Mouse (Mus musculus): Measurements from ENCODE around the gene Zfp764. TPM values are rescaled to one million over a fixed set of nuclear protein-coding genes. Genes with fewer than 3 reads are reported as not detected.

The Zfp764 gene
- polyA plus RNA-seq, 1 experiment from 2014 or later: 9.8 TPM

DNA sequence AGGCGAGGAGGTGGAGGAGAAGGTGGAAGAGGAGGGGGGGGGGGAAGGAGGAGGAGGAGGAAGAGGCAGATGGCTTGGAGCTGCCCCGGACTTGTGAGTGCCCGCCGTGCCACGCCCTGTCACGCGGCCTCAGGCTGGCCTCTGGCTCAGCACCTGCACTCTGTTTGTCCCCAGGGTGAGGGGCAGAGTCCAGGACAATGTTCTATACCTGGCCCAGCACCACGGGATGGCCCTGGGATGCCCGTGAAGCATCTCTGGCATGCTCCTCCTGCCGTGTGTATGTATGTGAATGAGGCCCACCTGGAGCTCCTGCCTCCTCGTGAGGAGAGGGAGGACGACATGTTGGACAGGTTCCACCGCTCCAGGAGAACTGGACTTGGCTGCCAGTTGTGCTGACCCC, 45.2 kb downstream of the Zfp764 start:
- peaks cover 7% of the 10 kb centered on the region for H3K4me1 ChIP-seq
- no peak overlapping the region for H3K4me2 ChIP-seq
- 36% methylated on average over 9 of the region's 13 CpGs for WGBS
- no peak overlapping the region for H3K4me3 ChIP-seq
- H3K27ac ChIP-seq: no peak overlapping the region
- H3K27me3 ChIP-seq: peaks cover 30% of the 10 kb centered on the region; the same call in 1 of the 2 replicates
- no peaks in the 10 kb centered on the region for H3K36me3 ChIP-seq
- H3K9me3 ChIP-seq: no peaks in the 10 kb centered on the region
- no peak overlapping the region for H3K9ac ChIP-seq
- no peak for ATAC-seq (ENCODE audit: insufficient number of reproducible peaks, low FRiP score, low TSS enrichment, low read depth)

DNA sequence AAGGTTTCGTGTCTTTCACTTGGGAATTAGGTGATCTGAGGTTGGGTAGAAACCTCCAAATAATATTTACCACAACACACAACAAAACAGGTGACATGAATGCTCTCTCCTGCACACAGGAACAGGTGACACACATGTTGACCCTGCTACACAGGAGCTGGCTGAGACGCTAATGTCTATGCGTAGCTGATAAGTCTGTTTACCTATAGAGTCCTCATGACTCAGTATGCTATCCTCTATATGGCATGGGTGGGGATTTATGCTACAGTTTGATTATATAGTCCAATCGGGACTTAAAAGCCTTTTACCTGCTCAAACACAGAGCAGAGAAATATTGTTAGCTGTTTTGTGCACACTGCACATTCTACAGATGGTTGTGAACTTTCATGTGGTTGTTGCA, 46.4 kb downstream of the Zfp764 start:
- Histone ChIP-seq H3K4me3 (no peak overlapping the region), H3K9me3 (no peaks in the 10 kb centered on the region), H3K9ac (no peak overlapping the region), H3K4me1 (peaks cover 7% of the 10 kb centered on the region), H3K4me2 (no peak overlapping the region), H3K27ac (no peak overlapping the region), H3K27me3 (peaks cover 29% of the 10 kb centered on the region; the same call in 1 of the 2 replicates), H3K36me3 (no peaks in the 10 kb centered on the region)
- no peak for ATAC-seq (ENCODE audit: insufficient number of reproducible peaks, low FRiP score, low TSS enrichment, low read depth)
- 78% methylated on average over 4 of the region's 4 CpGs for WGBS

DNA sequence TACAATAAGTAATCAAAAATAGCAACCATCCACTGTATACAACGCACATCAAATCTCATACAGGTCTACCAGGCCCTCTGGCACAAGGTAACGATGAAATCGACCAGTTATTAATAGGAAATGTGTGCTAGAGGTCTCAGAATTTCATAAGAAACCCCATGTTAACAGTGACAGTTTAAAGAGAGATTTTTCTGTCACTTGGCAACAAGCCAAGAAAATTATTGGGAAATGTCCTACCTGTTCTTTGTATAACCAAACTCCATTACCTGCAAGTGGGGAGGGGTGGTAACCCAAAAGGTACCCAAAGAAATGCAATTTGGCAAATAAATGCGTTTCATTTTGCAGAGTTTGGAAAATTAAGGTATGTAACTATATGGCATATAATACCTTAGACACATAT, 48.1 kb downstream of the Zfp764 start:
- no peak overlapping the region for H3K27ac ChIP-seq
- H3K4me3 ChIP-seq: no peak overlapping the region
- peaks cover 22% of the 10 kb centered on the region; the same call in 1 of the 2 replicates for H3K27me3 ChIP-seq
- peaks cover 2% of the 10 kb centered on the region for H3K4me1 ChIP-seq
- no peak overlapping the region for H3K9ac ChIP-seq
- no peak for ATAC-seq (ENCODE audit: insufficient number of reproducible peaks, low FRiP score, low TSS enrichment, low read depth)
- H3K36me3 ChIP-seq: no peaks in the 10 kb centered on the region
- no peak overlapping the region for H3K4me2 ChIP-seq
- no peaks in the 10 kb centered on the region for H3K9me3 ChIP-seq
- 63% methylated on average over 4 of the region's 4 CpGs for WGBS

DNA sequence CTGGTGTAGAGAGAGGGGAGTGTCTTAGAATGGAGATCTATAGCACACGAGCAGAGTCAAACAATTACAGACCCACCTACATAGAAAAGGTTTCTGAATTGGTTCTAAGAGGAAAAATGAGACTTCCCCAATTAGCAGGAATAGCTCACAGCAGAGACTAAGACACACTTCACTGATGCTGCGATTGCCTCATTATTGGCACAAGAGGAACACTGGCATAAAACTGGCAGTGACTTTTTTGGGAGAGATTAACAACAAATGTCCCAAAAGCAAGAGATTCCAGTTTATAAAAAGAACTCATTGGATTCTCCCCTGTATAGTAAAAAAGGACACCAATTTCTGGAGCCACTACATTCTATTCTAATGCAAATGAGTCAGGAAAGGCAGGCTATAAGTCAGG, 48.8 kb downstream of the Zfp764 start:
- ATAC-seq (ENCODE audit: insufficient number of reproducible peaks, low FRiP score, low TSS enrichment, low read depth): no peak
- Histone ChIP-seq H3K36me3 (no peaks in the 10 kb centered on the region), H3K27me3 (peaks cover 20% of the 10 kb centered on the region; the same call in 1 of the 2 replicates), H3K4me1 (no peaks in the 10 kb centered on the region), H3K27ac (no peak overlapping the region), H3K9me3 (no peaks in the 10 kb centered on the region), H3K4me3 (no peak overlapping the region), H3K4me2 (no peak overlapping the region), H3K9ac (no peak overlapping the region)
- 55% methylated on average over 2 of the region's 2 CpGs for WGBS

DNA sequence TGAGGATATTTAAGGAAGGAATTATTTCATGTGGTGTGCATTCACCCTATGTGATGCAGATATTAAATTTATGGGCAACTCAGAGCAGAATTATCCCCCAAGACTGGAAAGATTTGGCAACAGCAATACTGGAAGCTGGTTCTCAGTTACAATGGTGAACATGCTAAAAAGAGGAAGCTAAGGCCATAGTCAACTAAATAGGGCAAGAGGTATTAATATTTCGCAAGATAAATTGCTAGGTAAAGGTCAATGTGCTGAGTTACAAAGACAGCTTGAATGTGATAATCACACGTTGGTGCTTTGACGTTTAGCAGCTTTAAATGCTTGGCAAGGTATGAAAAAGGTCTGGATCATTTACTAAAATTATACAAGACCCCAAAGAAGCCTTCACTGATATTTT, 50.8 kb downstream of the Zfp764 start:
- H3K9me3 ChIP-seq: no peaks in the 10 kb centered on the region
- no peaks in the 10 kb centered on the region for H3K4me1 ChIP-seq
- H3K27ac ChIP-seq: no peak overlapping the region
- H3K9ac ChIP-seq: no peak overlapping the region
- H3K4me3 ChIP-seq: no peak overlapping the region
- ATAC-seq (ENCODE audit: insufficient number of reproducible peaks, low FRiP score, low TSS enrichment, low read depth): no peak
- WGBS: 67% methylated on average over 3 of the region's 3 CpGs
- no peak overlapping the region for H3K4me2 ChIP-seq
- no peaks in the 10 kb centered on the region for H3K36me3 ChIP-seq
- H3K27me3 ChIP-seq: peaks cover 13% of the 10 kb centered on the region; the same call in 1 of the 2 replicates

Other genes with a start within 250 kb of the Zfp764 start
- 53.6 and 55.1 TPM in 2 replicates for gene Cd2bp2, start 210.8 kb downstream of the Zfp764 start, polyA plus RNA-seq (2015; fragmentation: Nextera tagmentation; extraction: Ambion mirVana)
- gene Tbc1d10b, start 198.4 kb downstream of the Zfp764 start, polyA plus RNA-seq (2015; fragmentation: Nextera tagmentation; extraction: Ambion mirVana): 24.6 and 25.5 TPM in 2 replicates
- gene Mylpf, start 197.9 kb downstream of the Zfp764 start, polyA plus RNA-seq (2015; fragmentation: Nextera tagmentation; extraction: Ambion mirVana): 422 and 1,232 TPM in 2 replicates
- gene Zfp553, start 173.8 kb downstream of the Zfp764 start, polyA plus RNA-seq (2015; fragmentation: Nextera tagmentation; extraction: Ambion mirVana): 37.3 and 38.4 TPM in 2 replicates
- 19.6 and 22.7 TPM in 2 replicates for gene Sept1, start 173.7 kb downstream of the Zfp764 start, polyA plus RNA-seq (2015; fragmentation: Nextera tagmentation; extraction: Ambion mirVana)
- 69.7 and 71.7 TPM in 2 replicates for gene Zfp771, start 162.5 kb downstream of the Zfp764 start, polyA plus RNA-seq (2015; fragmentation: Nextera tagmentation; extraction: Ambion mirVana)
- gene Dctpp1, start 146.1 kb downstream of the Zfp764 start, polyA plus RNA-seq (2015; fragmentation: Nextera tagmentation; extraction: Ambion mirVana): 127 and 138 TPM in 2 replicates
- gene Sephs2, start 132.8 kb downstream of the Zfp764 start, polyA plus RNA-seq (2015; fragmentation: Nextera tagmentation; extraction: Ambion mirVana): 56.7 and 59.1 TPM in 2 replicates
- 1.2 and 1.3 TPM in 2 replicates for gene Itgal, start 110.6 kb downstream of the Zfp764 start, polyA plus RNA-seq (2015; fragmentation: Nextera tagmentation; extraction: Ambion mirVana)
- gene Zfp768, start 61.2 kb downstream of the Zfp764 start, polyA plus RNA-seq (2015; fragmentation: Nextera tagmentation; extraction: Ambion mirVana): 14.3 and 16.4 TPM in 2 replicates
- gene Zfp747, start 30.8 kb downstream of the Zfp764 start, polyA plus RNA-seq (2015; fragmentation: Nextera tagmentation; extraction: Ambion mirVana): 9.4 and 10.1 TPM in 2 replicates
- gene 9130019O22Rik, start 19.7 kb downstream of the Zfp764 start, polyA plus RNA-seq (2015; fragmentation: Nextera tagmentation; extraction: Ambion mirVana): 5.6 and 6.5 TPM in 2 replicates
- gene E430018J23Rik, start 13.2 kb downstream of the Zfp764 start, polyA plus RNA-seq (2015; fragmentation: Nextera tagmentation; extraction: Ambion mirVana): 7.5 and 8.1 TPM in 2 replicates
- 22.9 and 24.0 TPM in 2 replicates for gene Zfp688, start 15.2 kb upstream of the Zfp764 start, polyA plus RNA-seq (2015; fragmentation: Nextera tagmentation; extraction: Ambion mirVana)
- gene Zfp689, start 42.3 kb upstream of the Zfp764 start, polyA plus RNA-seq (2015; fragmentation: Nextera tagmentation; extraction: Ambion mirVana): 9.4 and 9.8 TPM in 2 replicates
- 37.4 and 45.2 TPM in 2 replicates for gene Prr14, start 52.8 kb upstream of the Zfp764 start, polyA plus RNA-seq (2015; fragmentation: Nextera tagmentation; extraction: Ambion mirVana)
- 13.7 and 16.0 TPM in 2 replicates for gene Fbrs, start 72.4 kb upstream of the Zfp764 start, polyA plus RNA-seq (2015; fragmentation: Nextera tagmentation; extraction: Ambion mirVana)
- gene Srcap, start 105.2 kb upstream of the Zfp764 start, polyA plus RNA-seq (2015; fragmentation: Nextera tagmentation; extraction: Ambion mirVana): 37.6 and 40.0 TPM in 2 replicates
- 12.3 and 13.1 TPM in 2 replicates for gene Gm42715, start 112.8 kb upstream of the Zfp764 start, polyA plus RNA-seq (2015; fragmentation: Nextera tagmentation; extraction: Ambion mirVana)
- 8.7 and 12.1 TPM in 2 replicates for gene Tmem265, start 154.6 kb upstream of the Zfp764 start, polyA plus RNA-seq (2015; fragmentation: Nextera tagmentation; extraction: Ambion mirVana)
- gene Phkg2, start 166.5 kb upstream of the Zfp764 start, polyA plus RNA-seq (2015; fragmentation: Nextera tagmentation; extraction: Ambion mirVana): 39.3 and 41.5 TPM in 2 replicates
- gene Ccdc189, start 181.8 kb upstream of the Zfp764 start, polyA plus RNA-seq (2015; fragmentation: Nextera tagmentation; extraction: Ambion mirVana): 4.2 and 7.2 TPM in 2 replicates
- gene Rnf40, start 181.9 kb upstream of the Zfp764 start, polyA plus RNA-seq (2015; fragmentation: Nextera tagmentation; extraction: Ambion mirVana): 42.9 and 46.1 TPM in 2 replicates
- gene Zfp629, start 209.0 kb upstream of the Zfp764 start, polyA plus RNA-seq (2015; fragmentation: Nextera tagmentation; extraction: Ambion mirVana): 11.5 and 11.7 TPM in 2 replicates

Data from limb, embryonic 15.5 days (tissue).